Mouse (Mus musculus): ENCODE data around the gene Pom121.

DNA sequence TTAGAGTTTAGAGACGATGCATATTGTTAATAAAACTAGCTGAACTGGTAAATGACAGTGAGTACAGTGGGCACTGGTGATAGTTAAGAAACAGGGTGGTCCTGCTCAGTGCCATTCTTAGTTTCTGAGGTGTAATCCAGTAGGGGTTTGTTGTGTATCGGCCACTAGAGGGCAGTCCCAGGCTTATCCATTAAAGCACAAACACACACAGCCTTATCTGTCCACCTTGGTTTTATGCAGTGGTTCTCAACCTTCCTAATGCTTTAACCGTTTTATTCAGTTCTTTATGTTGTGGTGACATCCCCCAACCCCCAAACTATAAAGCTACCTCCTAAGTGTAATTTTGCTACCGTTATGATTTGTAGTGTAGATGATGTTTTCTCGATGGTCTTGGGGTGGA is 1.5 kb upstream of the Pom121 start:
- TF ChIP-seq POLR2A (IDR thresholded peaks at IDR 0.05; ENCODE audit: low read depth, low read length) = no peak
- peak; percentile 46 for TF ChIP-seq CTCF (conservative IDR thresholded peaks at IDR 0.05; ENCODE audit: insufficient read depth, insufficient read length, low read depth, low read length)

Measured in kidney, adult 2 months (tissue).